Mouse (Mus musculus) retina, adult 2 months (tissue): ENCODE data around the gene Csdc2.
"Not testable (repeated sequence)": the region's sequence is repeated elsewhere in the genome, so short reads cannot be mapped to it uniquely, and the experiment has no call there.

Experiments used
- DNase-seq: peaks from one replicate; pipeline ENCODE4 v3.0.0-alpha.2; 2012; ENCODE audit warnings: low read depth, low spot score

Csdc2 gene

GRCm38 (mm10) chr15:81954716-81955115, 18.2 kb downstream of the Csdc2 start:
- DNase-seq = no peak

- no peak for DNase-seq
Measured at GRCm38 (mm10) chr15:81955414-81955813, 18.9 kb downstream of the Csdc2 start.

- DNase-seq = peak; percentile 40
Measured at GRCm38 (mm10) chr15:81956457-81956856, 19.9 kb downstream of the Csdc2 start.

GRCm38 (mm10) chr15:81957598-81957997, 21.0 kb downstream of the Csdc2 start:
- DNase-seq = no peak

GRCm38 (mm10) chr15:81958906-81959305, 22.3 kb downstream of the Csdc2 start:
- DNase-seq = no peak

- peak; percentile 96 for DNase-seq
Measured at GRCm38 (mm10) chr15:81960171-81961077, 23.9 kb downstream of the Csdc2 start, which contains the start of gene Pmm1. TSS of gene Pmm1 (minus strand) at chr15:81960930.

- DNase-seq = no peak
Measured at GRCm38 (mm10) chr15:81961078-81961451, 24.5 kb downstream of the Csdc2 start.

GRCm38 (mm10) chr15:81964262-81964661, 27.7 kb downstream of the Csdc2 start:
- DNase-seq = no peak

- no peak for DNase-seq
Measured at GRCm38 (mm10) chr15:81964980-81965545, 28.5 kb downstream of the Csdc2 start.

GRCm38 (mm10) chr15:81966062-81966829, 29.7 kb downstream of the Csdc2 start:
- DNase-seq = no peak

GRCm38 (mm10) chr15:81967821-81968220, 31.3 kb downstream of the Csdc2 start:
- DNase-seq = no peak

GRCm38 (mm10) chr15:81968447-81968846, 31.9 kb downstream of the Csdc2 start:
- no peak for DNase-seq

GRCm38 (mm10) chr15:81969173-81969572, 32.6 kb downstream of the Csdc2 start:
- no peak for DNase-seq

- DNase-seq = not testable (repeated sequence)
Measured at GRCm38 (mm10) chr15:81969635-81970034, 33.1 kb downstream of the Csdc2 start.

- DNase-seq = not testable (repeated sequence)
Measured at GRCm38 (mm10) chr15:81970498-81970897, 33.9 kb downstream of the Csdc2 start.

GRCm38 (mm10) chr15:81975156-81975555, 38.6 kb downstream of the Csdc2 start:
- DNase-seq = not testable (repeated sequence)

- no peak for DNase-seq
Measured at GRCm38 (mm10) chr15:81980321-81980720, 43.8 kb downstream of the Csdc2 start, which contains the start of gene 1700029P11Rik. TSS of gene 1700029P11Rik (plus strand) at chr15:81980540.

GRCm38 (mm10) chr15:81982173-81982572, 45.6 kb downstream of the Csdc2 start:
- DNase-seq = no peak

GRCm38 (mm10) chr15:81985267-81986161, 49.0 kb downstream of the Csdc2 start:
- DNase-seq = no peak

GRCm38 (mm10) chr15:81987646-81988045, 51.1 kb downstream of the Csdc2 start, which contains the start of gene Xrcc6:
TSS of gene Xrcc6 (plus strand) at chr15:81987835.
- no peak for DNase-seq
